Mouse (Mus musculus): ENCODE measurements around the gene Arxes1. TPM values are rescaled to one million over a fixed set of nuclear protein-coding genes. Genes with fewer than 3 reads are reported as not detected.
A peak's percentile ranks its signal among the peaks of the same experiment; 100 is the strongest.
"Not testable (repeated sequence)": the region's sequence is repeated elsewhere in the genome, so short reads cannot be mapped to it uniquely, and the experiment has no call there.

Gene Arxes1
- polyA plus RNA-seq, 1 experiment from 2014 or later, result 44.6 TPM

GRCm38 (mm10) chrX:136030331-136030730, 2.8 kb upstream of the Arxes1 start:
- H3K36me3 ChIP-seq (ENCODE audit: control insufficient read depth, insufficient read depth, low read length), result no peaks in the 10 kb centered on the region
- ATAC-seq (ENCODE audit: low FRiP score, low TSS enrichment), result no peak
- no peaks in the 10 kb centered on the region for H3K9me3 ChIP-seq (ENCODE audit: control insufficient read depth, low read length)
- 87% methylated on average over 1 of the region's 1 CpGs for WGBS
- no peaks in the 10 kb centered on the region for H3K4me1 ChIP-seq (ENCODE audit: control insufficient read depth, insufficient read depth, low read length)
- no peak overlapping the region for H3K9ac ChIP-seq (ENCODE audit: low read depth, low read length)
- no peak overlapping the region for H3K27ac ChIP-seq (ENCODE audit: low read depth, low read length)
- no peaks in the 10 kb centered on the region; the same call in 1 of the 2 replicates for H3K27me3 ChIP-seq (ENCODE audit: control insufficient read depth, insufficient read depth, low read length)
- H3K4me2 ChIP-seq (replicated peaks; ENCODE audit: low read depth, low read length), result no peak overlapping the region
- no peak overlapping the region for H3K4me3 ChIP-seq (ENCODE audit: low read length)

- Histone ChIP-seq H3K27ac (ENCODE audit: low read depth, low read length) (no peak overlapping the region), H3K27me3 (ENCODE audit: control insufficient read depth, insufficient read depth, low read length) (no peaks in the 10 kb centered on the region; the same call in 1 of the 2 replicates), H3K4me2 (replicated peaks; ENCODE audit: low read depth, low read length) (no peak overlapping the region), H3K4me3 (ENCODE audit: low read length) (no peak overlapping the region), H3K36me3 (ENCODE audit: control insufficient read depth, insufficient read depth, low read length) (no peaks in the 10 kb centered on the region), H3K9ac (ENCODE audit: low read depth, low read length) (no peak overlapping the region), H3K4me1 (ENCODE audit: control insufficient read depth, insufficient read depth, low read length) (no peaks in the 10 kb centered on the region), H3K9me3 (ENCODE audit: control insufficient read depth, low read length) (no peaks in the 10 kb centered on the region)
- WGBS, result 86% methylated on average over 1 of the region's 1 CpGs
- no peak for ATAC-seq (ENCODE audit: low FRiP score, low TSS enrichment)
Observed at GRCm38 (mm10) chrX:136043726-136044125, 10.6 kb downstream of the Arxes1 start.

GRCm38 (mm10) chrX:136047528-136047927, 14.4 kb downstream of the Arxes1 start:
- no peaks in the 10 kb centered on the region for H3K36me3 ChIP-seq (ENCODE audit: control insufficient read depth, insufficient read depth, low read length)
- H3K4me2 ChIP-seq (replicated peaks; ENCODE audit: low read depth, low read length), result no peak overlapping the region
- no peak overlapping the region for H3K27ac ChIP-seq (ENCODE audit: low read depth, low read length)
- H3K4me3 ChIP-seq (ENCODE audit: low read length), result no peak overlapping the region
- no peak overlapping the region for H3K9ac ChIP-seq (ENCODE audit: low read depth, low read length)
- H3K27me3 ChIP-seq (ENCODE audit: control insufficient read depth, insufficient read depth, low read length), result no peaks in the 10 kb centered on the region; the same call in 1 of the 2 replicates
- H3K9me3 ChIP-seq (ENCODE audit: control insufficient read depth, low read length), result no peaks in the 10 kb centered on the region
- no peaks in the 10 kb centered on the region for H3K4me1 ChIP-seq (ENCODE audit: control insufficient read depth, insufficient read depth, low read length)
- no peak for ATAC-seq (ENCODE audit: low FRiP score, low TSS enrichment)
- WGBS, result 23% methylated on average over 5 of the region's 5 CpGs

DNA sequence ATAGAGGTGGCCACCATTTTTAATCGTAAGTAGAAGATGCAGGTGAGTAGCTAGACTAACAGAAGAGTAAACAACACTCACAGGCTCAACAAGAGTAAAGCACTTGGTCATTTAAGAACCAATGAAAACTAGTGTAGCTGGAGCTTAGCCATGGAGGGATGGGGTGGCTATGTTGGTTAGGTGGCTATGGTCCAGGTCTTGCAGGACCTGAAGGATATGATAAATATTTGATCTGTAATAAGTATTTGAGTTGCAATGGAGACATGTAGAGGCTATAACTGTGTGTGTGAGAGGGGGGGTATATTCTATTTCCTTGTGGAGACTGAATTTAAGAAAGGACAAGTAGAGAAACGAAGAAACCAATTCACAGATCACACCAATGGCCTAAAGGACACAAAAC, 18.1 kb downstream of the Arxes1 start:
- Histone ChIP-seq H3K27ac (ENCODE audit: low read depth, low read length) (no peak overlapping the region), H3K9ac (ENCODE audit: low read depth, low read length) (no peak overlapping the region), H3K4me3 (ENCODE audit: low read length) (no peak overlapping the region), H3K4me2 (replicated peaks; ENCODE audit: low read depth, low read length) (no peak overlapping the region), H3K36me3 (ENCODE audit: control insufficient read depth, insufficient read depth, low read length) (no peaks in the 10 kb centered on the region), H3K27me3 (ENCODE audit: control insufficient read depth, insufficient read depth, low read length) (no peaks in the 10 kb centered on the region; the same call in 1 of the 2 replicates), H3K4me1 (ENCODE audit: control insufficient read depth, insufficient read depth, low read length) (no peaks in the 10 kb centered on the region), H3K9me3 (ENCODE audit: control insufficient read depth, low read length) (no peaks in the 10 kb centered on the region)
- WGBS, result 80% methylated on average over 2 of the region's 2 CpGs
- ATAC-seq (ENCODE audit: low FRiP score, low TSS enrichment), result no peak

- Histone ChIP-seq H3K4me3 (ENCODE audit: low read length) (no peak overlapping the region), H3K4me2 (replicated peaks; ENCODE audit: low read depth, low read length) (no peak overlapping the region), H3K27ac (ENCODE audit: low read depth, low read length) (no peak overlapping the region), H3K9me3 (ENCODE audit: control insufficient read depth, low read length) (no peaks in the 10 kb centered on the region), H3K36me3 (ENCODE audit: control insufficient read depth, insufficient read depth, low read length) (no peaks in the 10 kb centered on the region), H3K4me1 (ENCODE audit: control insufficient read depth, insufficient read depth, low read length) (no peaks in the 10 kb centered on the region), H3K27me3 (ENCODE audit: control insufficient read depth, insufficient read depth, low read length) (no peaks in the 10 kb centered on the region), H3K9ac (ENCODE audit: low read depth, low read length) (no peak overlapping the region)
- WGBS, result 74% methylated on average over 1 of the region's 1 CpGs
- ATAC-seq (ENCODE audit: low FRiP score, low TSS enrichment), result no peak
Observed at GRCm38 (mm10) chrX:136060698-136061097, 27.5 kb downstream of the Arxes1 start.

GRCm38 (mm10) chrX:136067201-136067991, 34.2 kb downstream of the Arxes1 start:
- ATAC-seq (ENCODE audit: low FRiP score, low TSS enrichment), result peak; percentile 78
- H3K9ac ChIP-seq (ENCODE audit: low read depth, low read length); H3K27me3 ChIP-seq (ENCODE audit: control insufficient read depth, insufficient read depth, low read length); H3K27ac ChIP-seq (ENCODE audit: low read depth, low read length); H3K9me3 ChIP-seq (ENCODE audit: control insufficient read depth, low read length); H3K36me3 ChIP-seq (ENCODE audit: control insufficient read depth, insufficient read depth, low read length); H3K4me1 ChIP-seq (ENCODE audit: control insufficient read depth, insufficient read depth, low read length): not testable (repeated sequence)
- Histone ChIP-seq H3K4me3 (ENCODE audit: low read length) (peak overlapping the region; percentile 32), H3K4me2 (replicated peaks; ENCODE audit: low read depth, low read length) (peak overlapping the region; percentile 35)
- 31% methylated on average over 22 of the region's 48 CpGs for WGBS

- not testable (repeated sequence) for H3K9me3 ChIP-seq (ENCODE audit: control insufficient read depth, low read length); H3K27ac ChIP-seq (ENCODE audit: low read depth, low read length); H3K27me3 ChIP-seq (ENCODE audit: control insufficient read depth, insufficient read depth, low read length); H3K36me3 ChIP-seq (ENCODE audit: control insufficient read depth, insufficient read depth, low read length); H3K9ac ChIP-seq (ENCODE audit: low read depth, low read length); H3K4me1 ChIP-seq (ENCODE audit: control insufficient read depth, insufficient read depth, low read length)
- Histone ChIP-seq H3K4me3 (ENCODE audit: low read length) (peak within 1 kb of the TSS; percentile 32), H3K4me2 (replicated peaks; ENCODE audit: low read depth, low read length) (peak within 1 kb of the TSS; percentile 35)
- peak; percentile 98 for ATAC-seq (ENCODE audit: low FRiP score, low TSS enrichment)
- no CpG with 5 or more reads among the region's 32 CpGs for WGBS
Observed at GRCm38 (mm10) chrX:136068020-136068419, 34.9 kb downstream of the Arxes1 start, which contains the start of gene Bex2. Gene Bex2 (minus strand): TSS chrX:136068236.

Other genes starting within 250 kb of the Arxes1 start
- gene Bhlhb9, start 235.8 kb upstream of the Arxes1 start, polyA plus RNA-seq (2014; fragmentation: Nextera tagmentation; extraction: Ambion mirVana), result 38.6 and 56.1 TPM in 2 replicates
- gene Gprasp2, start 194.3 kb upstream of the Arxes1 start, polyA plus RNA-seq (2014; fragmentation: Nextera tagmentation; extraction: Ambion mirVana), result 11.4 and 21.6 TPM in 2 replicates
- gene Arxes2, start 39.5 kb upstream of the Arxes1 start, polyA plus RNA-seq (2014; fragmentation: Nextera tagmentation; extraction: Ambion mirVana), result 82.0 and 82.5 TPM in 2 replicates
- gene Bex2, start 34.9 kb downstream of the Arxes1 start, polyA plus RNA-seq (2014; fragmentation: Nextera tagmentation; extraction: Ambion mirVana), result 78.7 and 89.3 TPM in 2 replicates
- not detected in 2 replicates for gene Nxf3, start 51.9 kb downstream of the Arxes1 start, polyA plus RNA-seq (2014; fragmentation: Nextera tagmentation; extraction: Ambion mirVana)
- 61.5 and 63.7 TPM in 2 replicates for gene Bex4, start 105.6 kb downstream of the Arxes1 start, polyA plus RNA-seq (2014; fragmentation: Nextera tagmentation; extraction: Ambion mirVana)
- 170 and 245 TPM in 2 replicates for gene Tceal8, start 139.0 kb downstream of the Arxes1 start, polyA plus RNA-seq (2014; fragmentation: Nextera tagmentation; extraction: Ambion mirVana)
- 0.41 and 1.5 TPM in 2 replicates for gene Tceal5, start 170.5 kb downstream of the Arxes1 start, polyA plus RNA-seq (2014; fragmentation: Nextera tagmentation; extraction: Ambion mirVana)
- gene Tceal7, start 181.4 kb downstream of the Arxes1 start, polyA plus RNA-seq (2014; fragmentation: Nextera tagmentation; extraction: Ambion mirVana), result 0.23 and 0.34 TPM in 2 replicates
- 70.5 and 71.0 TPM in 2 replicates for gene Bex1, start 182.1 kb downstream of the Arxes1 start, polyA plus RNA-seq (2014; fragmentation: Nextera tagmentation; extraction: Ambion mirVana)
- gene Tceal9, start 211.7 kb downstream of the Arxes1 start, polyA plus RNA-seq (2014; fragmentation: Nextera tagmentation; extraction: Ambion mirVana), result 510 and 726 TPM in 2 replicates
- 502 and 608 TPM in 2 replicates for gene Bex3, start 236.9 kb downstream of the Arxes1 start, polyA plus RNA-seq (2014; fragmentation: Nextera tagmentation; extraction: Ambion mirVana)

All from kidney, embryonic 14.5 days (tissue).